Mouse (Mus musculus): ENCODE data around the gene Igsf21.

Gene Igsf21

DNA sequence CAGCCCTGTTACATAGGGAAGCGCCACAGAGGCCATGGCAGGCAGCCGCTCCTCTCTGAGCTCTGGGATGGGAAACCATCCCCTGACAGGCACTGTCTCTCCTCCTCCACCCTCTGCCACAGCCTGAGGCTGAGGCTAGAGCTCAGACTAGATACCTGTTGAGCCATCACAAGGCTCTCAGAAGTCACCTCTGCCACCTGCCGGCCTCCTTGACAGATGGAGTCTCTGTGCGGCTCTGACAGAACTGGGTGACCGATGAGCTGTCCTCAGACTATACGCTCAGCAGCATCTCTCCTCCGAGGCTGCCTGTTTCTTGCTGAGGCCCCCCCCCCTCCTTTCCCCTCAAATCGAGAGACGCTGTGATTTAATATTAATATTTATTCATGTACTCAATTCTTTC lies 49.9 kb downstream of the Igsf21 start:
- no peak for DNase-seq (ENCODE audit: low spot score in 2 of 2)

DNA sequence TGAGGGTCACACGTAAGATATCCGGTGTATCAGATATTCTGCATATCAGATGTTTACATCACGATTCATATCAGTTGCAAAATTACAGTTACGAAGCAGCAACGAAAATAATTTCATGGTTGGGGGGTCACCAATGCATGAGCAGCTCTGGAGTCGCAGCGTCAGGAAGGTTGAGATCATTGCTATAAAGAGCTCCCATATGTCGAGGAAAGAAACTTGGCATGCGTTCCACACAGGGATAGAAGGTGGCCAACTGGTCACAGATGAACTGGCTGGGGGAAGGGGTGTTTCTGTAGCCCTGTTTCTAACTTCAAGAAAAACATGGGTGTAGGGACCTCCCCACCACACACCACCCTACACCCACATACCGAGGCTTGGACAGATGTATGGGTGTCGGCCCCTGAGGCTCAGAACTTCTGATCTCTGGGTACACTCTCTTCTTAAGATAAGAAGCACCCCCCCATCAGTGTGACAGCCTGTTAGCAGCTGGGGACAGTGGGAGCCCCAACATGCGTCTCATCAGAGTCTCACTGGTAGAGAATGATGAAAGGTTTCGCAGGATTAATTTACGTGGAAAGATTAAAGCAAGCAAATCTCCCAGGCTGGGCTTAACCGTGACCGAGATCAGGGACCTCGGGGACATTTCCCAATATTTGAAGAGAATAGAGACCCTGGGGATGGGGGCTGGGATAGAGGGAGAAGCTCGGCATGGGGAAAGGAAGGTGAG lies 54.1 kb downstream of the Igsf21 start:
- DNase-seq (ENCODE audit: low spot score in 2 of 2): peak in 1 of 2 experiments; percentile 31

DNA sequence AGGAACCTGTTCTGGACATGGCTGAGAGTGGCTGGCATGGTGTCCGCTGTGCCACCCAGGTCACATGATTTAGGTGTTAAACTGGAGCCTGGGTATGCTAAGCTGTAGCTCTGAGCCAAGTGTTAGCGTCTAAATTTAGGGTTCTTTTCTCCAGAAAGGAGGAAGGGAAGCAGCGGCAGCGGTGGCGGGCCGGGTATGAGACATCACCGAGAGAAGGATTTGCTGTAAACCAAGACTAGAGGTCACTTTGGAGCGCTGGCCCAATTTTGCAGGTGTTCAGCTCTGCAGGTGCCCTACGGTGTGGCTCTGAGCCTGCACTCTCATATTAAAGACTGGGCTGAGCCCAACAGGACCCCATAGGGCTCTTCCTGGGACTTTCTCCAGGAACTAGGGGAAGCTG lies 57.0 kb downstream of the Igsf21 start:
- DNase-seq (ENCODE audit: low spot score in 2 of 2): peak in 1 of 2 experiments; percentile 51

GRCm38 (mm10) chr4:140188626-140189025 lies 58.0 kb downstream of the Igsf21 start:
- DNase-seq (ENCODE audit: low spot score in 2 of 2): no peak

GRCm38 (mm10) chr4:140187404-140188145 lies 59.0 kb downstream of the Igsf21 start:
- no peak for DNase-seq (ENCODE audit: low spot score in 2 of 2)

GRCm38 (mm10) chr4:140179576-140179975 lies 67.0 kb downstream of the Igsf21 start:
- no peak for DNase-seq (ENCODE audit: low spot score in 2 of 2)

DNA sequence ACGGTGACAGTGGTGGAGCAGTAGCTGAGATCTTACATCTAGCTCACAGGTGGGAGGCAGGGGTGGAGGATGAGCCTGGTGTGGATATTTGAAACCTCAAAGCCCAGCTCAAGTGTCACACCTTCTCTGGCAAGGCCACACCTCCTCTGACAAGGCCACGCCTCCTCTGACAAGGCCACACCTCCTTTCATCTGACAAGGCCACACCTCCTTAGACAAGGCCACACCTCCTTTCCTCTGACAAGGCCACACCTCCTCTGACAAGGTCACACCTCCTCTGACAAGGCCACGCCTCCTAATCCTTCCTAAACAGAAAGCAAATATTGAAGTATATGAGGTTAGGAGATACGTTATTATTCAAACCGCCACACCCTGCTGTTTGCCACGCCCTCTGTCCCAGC lies 69.5 kb downstream of the Igsf21 start:
- DNase-seq (ENCODE audit: low spot score in 2 of 2): no peak

DNA sequence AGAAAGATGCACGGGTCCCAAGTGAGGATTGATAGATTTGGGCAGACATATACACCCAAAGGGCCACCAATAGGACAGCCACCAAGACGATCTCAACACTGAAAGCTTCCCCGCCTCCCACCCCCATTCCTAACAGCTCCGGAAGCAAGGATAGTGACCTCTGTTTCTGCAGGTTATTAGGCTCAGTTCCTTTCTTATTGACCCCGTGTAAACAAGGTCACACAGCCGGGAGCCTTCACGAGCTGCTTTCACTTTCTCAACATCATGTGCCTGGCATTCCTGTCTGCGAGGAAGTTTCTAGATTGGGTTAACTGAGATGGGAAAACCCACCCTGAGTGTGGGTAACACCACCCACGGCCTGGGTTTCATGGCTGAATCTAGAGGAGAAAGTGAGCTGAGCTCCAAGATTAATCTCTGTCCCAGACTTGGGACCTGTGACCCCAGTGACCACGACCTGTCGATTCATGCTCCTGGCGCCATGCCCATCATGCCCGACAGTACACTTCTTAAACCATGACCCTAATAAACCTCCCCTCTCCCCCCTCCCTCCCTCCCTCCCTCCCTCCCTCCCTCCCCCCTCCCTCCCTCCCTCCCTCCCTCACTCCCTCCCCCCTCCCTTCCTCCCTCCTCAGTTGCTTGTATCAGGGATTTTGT lies 72.7 kb downstream of the Igsf21 start:
- no peak for DNase-seq (ENCODE audit: low spot score in 2 of 2)

GRCm38 (mm10) chr4:140173084-140173483 lies 73.5 kb downstream of the Igsf21 start:
- DNase-seq (ENCODE audit: low spot score in 2 of 2): no peak

DNA sequence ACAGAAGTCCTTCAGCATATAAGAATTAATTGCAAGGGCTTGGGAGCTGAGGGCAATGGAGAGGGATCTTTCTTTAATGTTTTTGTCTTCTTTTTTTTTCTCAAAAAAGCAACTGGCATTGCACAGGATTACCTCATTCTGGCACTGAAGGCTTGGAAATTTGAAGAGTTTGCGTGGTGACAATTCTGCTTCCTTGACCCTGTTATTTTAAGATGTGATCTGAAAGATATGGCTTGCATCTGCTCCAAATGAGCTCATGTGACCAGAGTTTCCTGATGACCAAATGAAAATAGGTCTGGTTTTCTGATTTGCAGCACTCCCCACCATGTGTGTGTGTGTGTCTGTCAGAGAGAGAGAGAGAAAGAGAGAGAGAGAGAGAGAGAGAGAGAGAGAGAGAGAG lies 74.7 kb downstream of the Igsf21 start:
- DNase-seq (ENCODE audit: low spot score in 2 of 2): no peak

GRCm38 (mm10) chr4:140171189-140171588 lies 75.4 kb downstream of the Igsf21 start:
- DNase-seq (ENCODE audit: low spot score in 2 of 2): no peak

DNA sequence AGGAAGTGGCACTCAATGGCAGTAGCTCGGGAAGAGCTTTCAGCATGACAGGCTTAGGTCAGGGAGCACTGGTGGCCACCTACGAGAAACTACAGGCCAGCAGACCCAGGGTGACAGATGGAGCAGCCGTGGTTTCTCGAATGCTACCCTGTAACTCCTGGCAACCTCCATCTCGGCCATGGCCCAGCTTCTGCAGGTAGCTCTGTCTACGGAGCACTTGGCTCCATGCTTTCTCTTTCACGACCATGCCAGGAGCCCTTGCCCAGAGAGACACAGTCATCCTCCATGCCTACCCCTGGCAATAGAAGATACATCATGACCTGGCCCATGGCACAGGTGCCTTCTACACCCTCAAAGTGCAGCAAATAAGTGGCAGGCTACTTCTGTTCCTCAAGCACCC lies 80.7 kb downstream of the Igsf21 start:
- no peak for DNase-seq (ENCODE audit: low spot score in 2 of 2)

DNA sequence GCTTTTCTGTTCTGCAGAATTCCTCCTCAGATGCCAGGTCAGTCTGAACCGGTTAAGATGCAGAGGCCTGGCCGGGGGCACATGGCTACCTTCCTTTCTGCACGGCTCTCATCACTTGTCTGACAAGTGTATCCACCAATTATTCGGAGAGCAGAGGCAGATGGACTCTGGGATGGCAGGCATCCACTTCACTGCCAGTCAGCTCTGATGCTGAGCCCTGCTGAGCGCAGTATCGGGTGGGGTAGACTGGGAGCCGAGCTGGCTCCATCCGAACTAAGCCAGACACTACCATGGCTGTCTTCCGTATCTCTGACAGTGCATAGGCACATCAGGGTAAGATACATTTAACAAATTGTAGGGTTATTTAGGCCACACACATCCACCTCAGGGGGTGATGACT lies 81.9 kb downstream of the Igsf21 start:
- DNase-seq (ENCODE audit: low spot score in 2 of 2): no peak

DNA sequence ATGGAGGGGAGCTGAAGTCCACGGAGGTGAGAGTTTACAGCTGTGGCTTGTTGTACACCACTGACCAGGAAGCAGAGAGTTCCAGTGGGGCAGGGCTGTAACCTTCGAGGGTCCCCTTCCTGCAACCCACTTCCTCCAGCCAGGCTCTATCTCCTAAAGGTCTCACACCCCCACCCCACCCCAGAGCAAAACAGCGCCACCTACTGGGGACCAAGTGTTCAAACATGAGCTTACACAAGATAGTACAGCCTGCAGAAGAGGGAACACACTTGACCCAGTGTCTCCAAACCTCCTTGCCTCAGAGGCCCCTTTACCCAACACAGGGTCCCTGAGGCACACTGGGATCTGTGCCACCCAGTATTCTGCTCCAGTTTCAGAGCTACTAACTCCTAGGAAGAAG lies 87.0 kb downstream of the Igsf21 start:
- DNase-seq (ENCODE audit: low spot score in 2 of 2): no peak

DNA sequence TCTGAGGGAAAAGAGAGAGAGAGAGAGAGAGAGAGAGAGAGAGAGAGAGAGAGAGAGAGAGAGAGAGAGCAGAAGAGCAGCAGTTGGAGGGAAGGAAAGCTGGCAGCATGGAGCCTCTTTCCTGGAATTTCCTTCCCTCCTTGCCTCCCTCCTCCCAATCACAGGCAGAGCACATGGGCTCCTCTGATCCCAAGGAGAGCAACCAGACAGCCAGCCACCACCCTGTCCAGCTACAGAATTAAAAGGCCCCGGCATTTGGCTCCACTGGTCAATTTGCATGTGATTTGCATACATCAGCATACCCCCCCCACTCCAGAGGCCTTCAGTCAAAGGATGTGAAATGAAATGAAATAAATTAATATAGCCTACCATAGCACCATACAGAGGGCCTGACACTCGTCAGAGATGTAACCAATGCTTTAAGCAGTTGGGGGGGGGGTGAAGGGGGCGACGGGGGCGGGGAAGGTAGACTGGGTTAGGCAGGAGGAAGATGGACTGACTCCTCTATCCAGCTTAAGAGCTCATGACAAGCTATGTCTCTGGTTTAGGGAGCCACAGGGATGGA lies 91.6 kb downstream of the Igsf21 start:
- no peak for DNase-seq (ENCODE audit: low spot score in 2 of 2)

DNA sequence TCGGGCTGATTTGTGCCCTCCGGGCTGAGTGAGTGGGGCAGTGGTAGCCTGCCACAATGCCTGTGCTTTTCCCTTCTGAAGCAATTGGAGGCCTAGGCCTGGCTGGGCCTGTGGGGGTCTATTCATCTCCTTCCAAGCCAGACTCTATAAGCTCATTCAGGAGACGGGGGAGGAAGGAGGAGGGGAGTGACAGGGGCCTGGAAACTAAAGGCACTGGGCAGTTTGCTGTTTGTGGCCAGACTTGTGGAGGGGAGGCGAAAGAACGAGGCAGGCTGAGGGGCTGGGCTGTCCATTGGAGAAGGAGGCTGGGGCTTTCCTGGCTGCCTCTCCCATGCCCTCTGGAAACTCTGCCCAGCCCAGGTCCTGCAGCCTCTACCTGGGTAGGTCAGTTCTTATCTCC lies 92.1 kb downstream of the Igsf21 start:
- DNase-seq (ENCODE audit: low spot score in 2 of 2): peak in 1 of 2 experiments; percentile 24

- DNase-seq (ENCODE audit: low spot score in 2 of 2): no peak
Observed at GRCm38 (mm10) chr4:140153711-140154114, 92.9 kb downstream of the Igsf21 start.

- peak in 1 of 2 experiments; percentile 61 for DNase-seq (ENCODE audit: low spot score in 2 of 2)
Observed at GRCm38 (mm10) chr4:140153101-140153500, 93.5 kb downstream of the Igsf21 start.

DNA sequence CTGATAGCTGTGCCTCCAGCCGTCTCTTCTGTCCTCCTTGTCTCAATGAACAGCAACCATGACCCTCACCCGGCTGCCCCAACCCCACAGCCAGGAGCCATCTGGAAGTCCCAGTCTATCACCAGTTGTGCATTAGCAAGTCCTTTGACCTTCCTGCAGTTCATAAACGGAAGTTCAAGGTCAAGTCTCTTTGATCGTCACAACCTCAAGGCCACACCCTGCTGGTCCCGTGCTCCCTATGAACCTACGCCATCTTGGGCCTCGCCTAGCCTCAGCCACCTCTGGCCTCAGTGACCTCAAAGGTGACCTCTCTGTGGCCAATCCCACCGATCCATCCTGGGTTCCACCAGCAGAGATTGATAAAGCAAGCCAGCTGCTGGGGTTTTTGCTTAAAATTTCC lies 96.9 kb downstream of the Igsf21 start:
- no peak for DNase-seq (ENCODE audit: low spot score in 2 of 2)

DNA sequence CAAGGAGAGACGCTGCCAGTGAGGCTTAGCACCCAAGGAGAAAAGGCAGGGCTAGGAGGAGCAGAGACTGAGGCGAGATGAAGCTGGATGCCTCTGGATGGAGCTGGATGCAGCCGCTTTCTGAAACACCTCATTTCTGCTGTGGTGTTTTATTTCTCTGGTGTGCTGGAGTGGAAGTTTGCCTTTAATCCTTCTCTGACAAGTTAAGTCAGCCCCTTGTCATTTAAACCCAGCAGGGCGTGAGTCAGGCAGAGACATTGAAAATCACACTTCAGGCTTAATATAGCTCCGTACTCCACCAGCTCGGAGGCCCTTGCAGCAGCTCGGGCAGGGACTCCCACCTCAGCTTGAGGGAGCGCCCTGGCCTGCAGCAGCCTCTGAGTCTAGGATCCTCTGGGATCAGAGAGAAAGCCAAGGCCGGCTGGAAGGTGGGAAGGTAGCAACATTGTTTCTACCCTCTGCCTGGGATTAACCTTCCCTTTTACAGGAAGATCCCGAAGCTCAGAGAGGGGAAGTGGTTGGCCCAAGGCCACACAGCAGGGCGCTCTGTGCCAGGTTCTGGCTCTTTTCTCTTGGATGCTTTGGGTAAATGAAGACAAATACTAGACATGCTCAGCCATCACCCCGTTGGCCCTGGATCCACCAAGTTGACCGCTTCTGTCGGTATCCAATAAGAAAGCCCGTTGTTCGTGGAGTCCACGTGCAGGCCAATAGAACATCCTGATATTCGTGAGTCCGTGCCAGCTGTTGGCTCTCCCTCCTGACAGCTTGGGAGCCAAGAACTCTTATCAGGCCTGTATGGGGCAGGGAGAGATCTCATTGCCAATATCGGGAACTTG lies 98.5 kb downstream of the Igsf21 start:
- peak; percentile 47 to 51 for DNase-seq (ENCODE audit: low spot score in 2 of 2)

DNA sequence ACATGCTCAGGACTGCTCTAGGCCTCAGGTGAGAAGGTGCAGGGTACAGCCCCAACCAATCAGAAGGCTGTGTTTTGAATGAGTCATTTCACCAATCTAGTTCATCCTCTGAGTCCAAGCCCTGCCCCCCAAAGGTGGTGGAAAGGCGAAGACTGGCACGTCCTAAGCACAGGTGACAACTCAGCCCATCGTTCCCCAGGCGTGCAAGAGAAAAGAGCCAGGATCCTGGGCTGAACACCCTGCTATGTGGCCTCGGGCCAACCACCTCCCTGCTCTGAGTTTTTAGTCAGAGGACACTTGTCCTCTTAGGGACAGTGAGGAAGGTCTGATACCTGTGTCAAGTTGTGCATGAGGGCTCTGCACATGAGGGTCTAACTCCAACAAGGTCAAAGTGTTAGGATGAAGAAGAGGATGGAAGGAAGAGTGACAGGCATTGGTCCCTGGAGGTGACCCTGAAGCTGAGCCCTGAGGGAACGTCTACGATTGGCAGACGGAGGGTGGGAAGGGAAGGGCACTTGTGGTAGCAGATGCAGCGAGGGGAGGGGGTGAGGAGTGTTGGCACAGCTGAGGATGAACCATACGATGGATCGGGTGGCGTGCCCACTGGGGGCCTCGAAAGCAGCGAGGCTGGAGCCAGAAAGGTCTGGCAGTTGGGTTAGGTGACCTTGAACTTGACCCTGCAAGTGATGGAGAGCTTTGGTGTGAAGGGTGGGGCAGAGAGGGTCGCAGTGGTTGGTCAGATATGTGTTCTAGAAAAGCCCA lies 99.3 kb downstream of the Igsf21 start:
- no peak for DNase-seq (ENCODE audit: low spot score in 2 of 2)

All from left cerebral cortex, adult 9 months (tissue).